Mouse (Mus musculus) G1E (cell line): ENCODE results near the gene Map3k10. TPM values are rescaled to one million over a fixed set of nuclear protein-coding genes. Genes with fewer than 3 reads are reported as not detected.

Experiments used
- ATAC-seq: 2 replicates; pipeline ENCODE4 v1.8.0; 2016; ENCODE audit warnings: mild to moderate bottlenecking; ENCODE audit not compliant: insufficient number of reproducible peaks, poor library complexity, low FRiP score, severe bottlenecking; ENCODE audit errors: extremely low read depth
- DNase-seq: peaks from one replicate; pipeline ENCODE4 v3.0.0; 2012; ENCODE audit warnings: low spot score
- H3K27me3 ChIP-seq: 2 replicates; pipeline ENCODE4 v1.6.1; 2012; ENCODE audit warnings: mild to moderate bottlenecking, low read length, inconsistent platforms; ENCODE audit not compliant: insufficient read depth
- H3K36me3 ChIP-seq: replicated peaks from 2 replicates; pipeline ENCODE3; 2012; ENCODE audit warnings: mild to moderate bottlenecking, inconsistent platforms
- H3K4me1 ChIP-seq: 2 replicates; pipeline ENCODE4 v1.6.1; 2012; ENCODE audit warnings: low read depth, low read length, inconsistent platforms, mixed read lengths; ENCODE audit not compliant: insufficient read depth
- H3K4me3 ChIP-seq: 2 replicates; pipeline ENCODE4 v1.5.1; 2012; ENCODE audit warnings: low read depth, mild to moderate bottlenecking, inconsistent platforms, low read length, moderate library complexity, mixed read lengths
- H3K9me3 ChIP-seq: replicated peaks from 2 replicates; pipeline ENCODE4 v1.6.1; 2012; ENCODE audit warnings: inconsistent platforms
- CTCF ChIP-seq: IDR thresholded peaks from 2 replicates; pipeline ENCODE4 v1.5.1; 2012; ENCODE audit warnings: low read depth, low read length, inconsistent platforms, mixed read lengths
- GATA1 ChIP-seq: IDR thresholded peaks from 2 replicates; pipeline ENCODE4 v1.6.1; 2012; ENCODE audit warnings: borderline replicate concordance, low read length, inconsistent platforms, mixed read lengths
- GATA2 ChIP-seq: IDR thresholded peaks from 2 replicates; pipeline ENCODE4 v1.6.1; 2012; ENCODE audit warnings: low read depth, low read length, inconsistent platforms, borderline replicate concordance
- POLR2AphosphoS5 ChIP-seq: IDR thresholded peaks from 2 replicates; pipeline ENCODE4 v1.6.1; 2012; ENCODE audit warnings: low read depth, low read length, inconsistent platforms; ENCODE audit not compliant: insufficient replicate concordance
- TAL1 ChIP-seq: conservative IDR thresholded peaks from 2 replicates; pipeline ENCODE4 v1.6.1; 2012; ENCODE audit warnings: low read depth, low read length, inconsistent platforms, mixed read lengths
- polyA plus RNA-seq: library from polyadenylated mRNA; stranded (reverse); fragments of >175 nt; gene quantifications from 2 replicates; pipeline ENCODE4 v1.2.3, GENCODE M21; 2012
- total RNA-seq, 2 experiments: library from RNA; stranded (forward) in 1 of 2; stranded (reverse) in 1 of 2; fragments of 200-1000 nt in 1 of 2; fragments of >200 nt in 1 of 2; fragmentation: Nextera tagmentation in 1 of 2; gene quantifications; 2 replicates each; pipeline ENCODE4 v1.2.3; 2014 to 2017

Gene Map3k10
- total and polyA plus RNA-seq, 3 experiments: 5.9 to 25.1 (median 8.6) TPM

- ATAC-seq (no peak), DNase-seq (no peak)
- no peaks in the 10 kb centered on the region for H3K9me3 ChIP-seq
- H3K4me1 ChIP-seq: peaks cover 5% of the 10 kb centered on the region; the same call in 1 of the 2 replicates
- H3K27me3 ChIP-seq: no peaks in the 10 kb centered on the region
- TF ChIP-seq POLR2AphosphoS5: no peak
- no peak for TF ChIP-seq GATA1
- no peak for TF ChIP-seq TAL1
- no peak for TF ChIP-seq GATA2
- TF ChIP-seq CTCF: no peak
- peaks cover 91% of the 10 kb centered on the region for H3K36me3 ChIP-seq
- H3K4me3 ChIP-seq: no peak overlapping the region
Measured at GRCm38 (mm10) chr7:27613751-27614499, 60.5 kb downstream of the Map3k10 start.

- Histone ChIP-seq H3K4me1 (peaks cover 5% of the 10 kb centered on the region; the same call in 1 of the 2 replicates), H3K4me3 (no peak overlapping the region), H3K36me3 (peaks cover 91% of the 10 kb centered on the region), H3K27me3 (no peaks in the 10 kb centered on the region), H3K9me3 (no peaks in the 10 kb centered on the region)
- ATAC-seq (no peak), DNase-seq (no peak)
- TF ChIP-seq TAL1: no peak
- TF ChIP-seq GATA1: no peak
- no peak for TF ChIP-seq POLR2AphosphoS5
- no peak for TF ChIP-seq CTCF
- no peak for TF ChIP-seq GATA2
Measured at GRCm38 (mm10) chr7:27612940-27613339, 61.5 kb downstream of the Map3k10 start.

DNA sequence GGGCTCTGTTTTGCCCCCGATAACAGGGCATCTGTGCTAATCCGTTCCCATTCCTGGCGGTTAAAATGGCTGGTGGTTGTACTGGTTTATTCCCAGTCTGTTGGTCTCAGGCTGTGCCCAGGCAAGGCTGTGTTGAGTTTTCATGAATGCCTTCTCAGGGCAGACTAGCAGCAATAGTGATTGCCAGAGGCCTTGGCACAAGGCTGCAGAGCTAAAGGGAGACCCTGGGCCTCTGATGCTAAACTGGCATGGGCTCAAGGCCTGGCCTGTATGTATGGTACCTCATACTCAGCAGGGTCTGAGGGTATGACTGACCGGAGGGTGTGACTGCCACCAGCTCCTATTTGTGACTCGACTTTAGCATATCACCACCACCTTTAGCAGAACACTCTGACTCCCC is 63.5 kb downstream of the Map3k10 start:
- Histone ChIP-seq H3K9me3 (no peaks in the 10 kb centered on the region), H3K27me3 (no peaks in the 10 kb centered on the region), H3K4me1 (peaks cover 23% of the 10 kb centered on the region), H3K4me3 (no peak overlapping the region), H3K36me3 (peaks cover 91% of the 10 kb centered on the region)
- no peak for DNase-seq
- TF ChIP-seq GATA2 (no peak), POLR2AphosphoS5 (no peak), TAL1 (no peak), CTCF (no peak), GATA1 (no peak)
- ATAC-seq: no peak

DNA sequence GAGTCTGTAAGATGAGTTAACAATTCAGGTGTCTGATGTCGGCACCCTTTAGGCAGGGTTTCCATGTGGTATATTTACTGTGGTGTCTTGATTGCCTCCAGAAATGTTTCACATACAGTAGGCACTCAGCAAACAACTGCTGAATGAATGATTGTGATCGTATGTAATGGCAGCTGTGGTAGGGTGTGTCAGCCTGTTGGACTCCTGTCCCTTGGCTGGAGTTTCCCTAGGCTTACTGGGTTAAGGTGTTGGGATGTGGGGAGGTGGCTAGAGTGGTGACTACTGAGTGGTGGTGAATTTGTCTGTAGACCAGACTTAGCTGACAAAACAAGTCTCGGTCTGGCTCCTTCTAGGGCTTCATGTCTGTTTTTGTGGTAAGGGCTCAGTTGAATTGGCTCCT is 64.0 kb downstream of the Map3k10 start:
- H3K36me3 ChIP-seq: peaks cover 92% of the 10 kb centered on the region
- peaks cover 28% of the 10 kb centered on the region for H3K4me1 ChIP-seq
- TF ChIP-seq POLR2AphosphoS5 (no peak), TAL1 (no peak), CTCF (no peak), GATA1 (no peak), GATA2 (no peak)
- H3K27me3 ChIP-seq: no peaks in the 10 kb centered on the region
- no peak overlapping the region for H3K4me3 ChIP-seq
- no peaks in the 10 kb centered on the region for H3K9me3 ChIP-seq
- no peak for DNase-seq
- no peak for ATAC-seq

- H3K4me3 ChIP-seq: no peak overlapping the region
- H3K9me3 ChIP-seq: no peaks in the 10 kb centered on the region
- peaks cover 31% of the 10 kb centered on the region for H3K4me1 ChIP-seq
- no peak for TF ChIP-seq GATA2
- TF ChIP-seq CTCF: no peak
- TF ChIP-seq GATA1: no peak
- TF ChIP-seq POLR2AphosphoS5: no peak
- TF ChIP-seq TAL1: no peak
- no peak for DNase-seq
- H3K36me3 ChIP-seq: peaks cover 95% of the 10 kb centered on the region
- H3K27me3 ChIP-seq: no peaks in the 10 kb centered on the region
- ATAC-seq: no peak
Measured at GRCm38 (mm10) chr7:27609688-27610087, 64.7 kb downstream of the Map3k10 start.

DNA sequence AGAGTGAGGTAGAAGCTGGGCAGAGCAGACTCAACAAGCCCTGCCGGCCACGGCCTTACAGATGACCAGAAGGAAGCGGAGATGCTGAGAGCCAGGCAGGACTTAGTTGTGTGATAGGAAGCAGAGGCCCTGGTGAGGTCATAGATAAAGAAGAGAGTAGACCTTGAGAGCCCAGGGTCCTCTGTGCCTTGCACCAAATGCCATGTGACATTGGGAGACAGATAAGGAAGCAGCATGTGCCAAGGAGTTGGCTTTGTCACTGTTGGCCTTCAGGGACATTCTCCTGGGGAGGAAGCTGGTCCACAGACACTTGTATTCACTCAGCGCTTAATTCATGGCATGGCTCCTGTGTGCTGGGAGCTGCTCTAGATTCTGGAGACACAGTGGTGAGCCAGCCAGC is 65.1 kb downstream of the Map3k10 start:
- peaks cover 33% of the 10 kb centered on the region for H3K4me1 ChIP-seq
- no peak overlapping the region for H3K4me3 ChIP-seq
- ATAC-seq (no peak), DNase-seq (no peak)
- no peaks in the 10 kb centered on the region for H3K9me3 ChIP-seq
- no peaks in the 10 kb centered on the region for H3K27me3 ChIP-seq
- peaks cover 95% of the 10 kb centered on the region for H3K36me3 ChIP-seq
- no peak for TF ChIP-seq GATA2
- no peak for TF ChIP-seq CTCF
- TF ChIP-seq POLR2AphosphoS5: no peak
- TF ChIP-seq TAL1: no peak
- TF ChIP-seq GATA1: no peak

DNA sequence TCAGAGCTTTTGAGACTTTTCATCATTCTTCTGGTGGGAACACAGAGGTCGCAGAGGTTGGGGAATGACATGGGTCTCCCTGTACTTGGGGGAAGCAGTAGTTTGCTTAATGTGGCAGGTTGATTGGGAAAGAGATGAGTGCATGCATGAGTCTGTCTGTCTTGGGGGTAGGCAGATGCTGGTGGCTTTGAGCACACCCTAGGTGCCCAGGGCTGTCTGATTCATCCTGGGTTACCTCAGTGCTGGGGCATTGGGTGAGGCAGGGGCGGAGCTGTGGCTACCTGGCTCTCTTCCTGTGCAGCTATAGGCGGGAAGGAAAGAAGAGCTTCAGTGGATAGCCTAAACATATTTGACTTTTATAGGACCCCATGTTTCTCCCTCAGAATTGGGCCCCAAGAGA is 66.3 kb downstream of the Map3k10 start:
- H3K4me3 ChIP-seq: no peak overlapping the region
- TF ChIP-seq POLR2AphosphoS5 (no peak), CTCF (no peak), GATA1 (no peak), GATA2 (no peak), TAL1 (no peak)
- DNase-seq: no peak
- ATAC-seq: no peak
- H3K36me3 ChIP-seq: peaks cover 96% of the 10 kb centered on the region
- H3K4me1 ChIP-seq: peaks cover 37% of the 10 kb centered on the region
- no peaks in the 10 kb centered on the region for H3K9me3 ChIP-seq
- no peaks in the 10 kb centered on the region for H3K27me3 ChIP-seq
